Mouse (Mus musculus): Measurements from ENCODE around the gene Fam205a2. TPM values are rescaled to one million over a fixed set of nuclear protein-coding genes. Genes with fewer than 3 reads are reported as not detected.
"Not testable (repeated sequence)": the region's sequence is repeated elsewhere in the genome, so short reads cannot be mapped to it uniquely, and the experiment has no call there.

Gene Fam205a2
- not detected in 2 replicates for polyA plus RNA-seq (2014; fragmentation: Nextera tagmentation; extraction: Ambion mirVana)

GRCm38 (mm10) chr4:42528075-42528474 lies at the start of gene Fam205a2:
Fam205a2 (minus strand) TSS chr4:42528175.
- H3K9ac ChIP-seq (replicated peaks; ENCODE audit: low read depth, low read length); H3K27ac ChIP-seq (ENCODE audit: low read depth, low read length); H3K4me3 ChIP-seq (ENCODE audit: low read depth, low read length); H3K27me3 ChIP-seq (ENCODE audit: control insufficient read depth, insufficient read depth, low read length); H3K36me3 ChIP-seq (ENCODE audit: control insufficient read depth, insufficient read depth, low read length); H3K4me1 ChIP-seq (ENCODE audit: control insufficient read depth, insufficient read depth, low read length); H3K9me3 ChIP-seq (ENCODE audit: control insufficient read depth, low read length); ATAC-seq (ENCODE audit: low read depth); H3K4me2 ChIP-seq (ENCODE audit: low read depth, low read length): not testable (repeated sequence)
- WGBS: no CpG with 5 or more reads among the region's 1 CpGs

Other genes with a start within 250 kb of the Fam205a2 start
- not detected in 2 replicates for gene Gm21953, start 233.9 kb downstream of the Fam205a2 start, polyA plus RNA-seq (2014; fragmentation: Nextera tagmentation; extraction: Ambion mirVana)
- not detected in 2 replicates for gene Fam205a3, start 209.8 kb downstream of the Fam205a2 start, polyA plus RNA-seq (2014; fragmentation: Nextera tagmentation; extraction: Ambion mirVana)
- not detected in 2 replicates for gene Gm21586, start 88.8 kb downstream of the Fam205a2 start, polyA plus RNA-seq (2014; fragmentation: Nextera tagmentation; extraction: Ambion mirVana)
- gene Gm2163, start 61.4 kb downstream of the Fam205a2 start, polyA plus RNA-seq (2014; fragmentation: Nextera tagmentation; extraction: Ambion mirVana): 0.12 and 0.67 TPM in 2 replicates
- not detected in 2 replicates for gene Gm10591, start 84.0 kb upstream of the Fam205a2 start, polyA plus RNA-seq (2014; fragmentation: Nextera tagmentation; extraction: Ambion mirVana)
- not detected in 2 replicates for gene Gm2564, start 101.5 kb upstream of the Fam205a2 start, polyA plus RNA-seq (2014; fragmentation: Nextera tagmentation; extraction: Ambion mirVana)
- not detected in 2 replicates for gene Ccl27b, start 127.1 kb upstream of the Fam205a2 start, polyA plus RNA-seq (2014; fragmentation: Nextera tagmentation; extraction: Ambion mirVana)
- not detected in 2 replicates for gene Il11ra2, start 133.7 kb upstream of the Fam205a2 start, polyA plus RNA-seq (2014; fragmentation: Nextera tagmentation; extraction: Ambion mirVana)
- 1.4 TPM in 1 of 2 replicates, not detected in the other for gene 4930578G10Rik, start 207.4 kb upstream of the Fam205a2 start, polyA plus RNA-seq (2014; fragmentation: Nextera tagmentation; extraction: Ambion mirVana)
- 0.45 TPM in 1 of 2 replicates, not detected in the other for gene Ccl19, start 228.4 kb upstream of the Fam205a2 start, polyA plus RNA-seq (2014; fragmentation: Nextera tagmentation; extraction: Ambion mirVana)
- gene Ccl21a, start 245.8 kb upstream of the Fam205a2 start, polyA plus RNA-seq (2014; fragmentation: Nextera tagmentation; extraction: Ambion mirVana): 0.68 and 1.1 TPM in 2 replicates